Mouse (Mus musculus) hindbrain, postnatal 0 days (tissue): ENCODE measurements around the gene Creb1. TPM values are rescaled to one million over a fixed set of nuclear protein-coding genes. Genes with fewer than 3 reads are reported as not detected.

ENCODE experiments used
- ATAC-seq: fragments of 200-750 bp; cut with Nextera tagmentation; 2 replicates; pipeline ENCODE4 v1.8.0; 2017; ENCODE audit warnings: mild to moderate bottlenecking, moderate TSS enrichment, moderate library complexity
- DNase-seq: peaks from one replicate; pipeline ENCODE4 v3.0.0-alpha.2; 2015; ENCODE audit warnings: low spot score
- H3K27ac ChIP-seq: fragments of 300-500 bp; sonication (generic); 2 replicates; pipeline ENCODE4 v1.5.1; 2014; ENCODE audit warnings: mild to moderate bottlenecking
- H3K27me3 ChIP-seq: fragments of 300-500 bp; sonication (generic); 2 replicates; pipeline ENCODE4 v1.6.1; 2014; ENCODE audit warnings: low read length, mixed read lengths; ENCODE audit not compliant: insufficient read depth
- H3K36me3 ChIP-seq: fragments of 300-500 bp; sonication (generic); 2 replicates; pipeline ENCODE4 v1.6.1; 2014; ENCODE audit warnings: low read length, mixed read lengths; ENCODE audit not compliant: insufficient read depth
- H3K4me1 ChIP-seq: fragments of 300-500 bp; sonication (generic); 2 replicates; pipeline ENCODE4 v1.6.1; 2014; ENCODE audit warnings: antibody characterized with exemption, low read length, mixed read lengths; ENCODE audit not compliant: insufficient read depth
- H3K4me2 ChIP-seq: fragments of 300-500 bp; sonication (generic); 2 replicates; pipeline ENCODE4 v1.6.1; 2014; ENCODE audit warnings: low read depth, mild to moderate bottlenecking, low read length, moderate library complexity, mixed read lengths
- H3K4me3 ChIP-seq: fragments of 300-500 bp; sonication (generic); 2 replicates; pipeline ENCODE4 v1.5.1; 2014; ENCODE audit warnings: low read length
- H3K9ac ChIP-seq: fragments of 300-500 bp; sonication (generic); replicated peaks from 2 replicates; pipeline ENCODE4 v1.6.1; 2014; ENCODE audit warnings: mild to moderate bottlenecking, low read length, moderate library complexity, mixed read lengths
- H3K9me3 ChIP-seq: fragments of 300-500 bp; sonication (generic); 2 replicates; pipeline ENCODE4 v1.6.1; 2016; ENCODE audit warnings: low read length, mixed read lengths
- CTCF ChIP-seq: IDR thresholded peaks from 2 replicates; pipeline ENCODE4 v1.5.1; 2016; ENCODE audit warnings: antibody characterized with exemption, control low read depth, low read depth
- WGBS: fragments of 180-500 bp; shearing (Covaris S2); extraction: QIAGEN DNeasy Blood & Tissue Kit; methylation state at CpG from one replicate; pipeline ENCODE4 v1.1.7; 2014; 5-methylcytosine and 5-hydroxymethylcytosine counted together
- polyA plus RNA-seq: library from polyadenylated mRNA; unstranded; fragments of >200 nt; fragmentation: Nextera tagmentation; extraction: Ambion mirVana; gene quantifications from 2 replicates; pipeline ENCODE4 v1.2.1, GENCODE M21; 2015
- total RNA-seq: library from RNA; depleted of rRNA; stranded (reverse); fragments of >200 nt; gene quantifications from 2 replicates; pipeline ENCODE4 v1.2.3, GENCODE M21; 2014

Creb1 gene
- total and polyA plus RNA-seq, 2 experiments from 2014 or later = 12.4 to 50.3 TPM

- DNase-seq (no peak), ATAC-seq (no peak)
- Histone ChIP-seq H3K27ac (no peak overlapping the region), H3K4me1 (peaks cover 5% of the 10 kb centered on the region; the same call in 1 of the 2 replicates), H3K36me3 (no peaks in the 10 kb centered on the region), H3K27me3 (no peaks in the 10 kb centered on the region), H3K9ac (no peak overlapping the region), H3K9me3 (no peaks in the 10 kb centered on the region), H3K4me3 (no peak overlapping the region), H3K4me2 (no peak overlapping the region)
- TF ChIP-seq CTCF = no peak
- 92% methylated on average over 3 of the region's 3 CpGs for WGBS
These were observed 6.5 kb downstream of the Creb1 start for GRCm38 (mm10) chr1:64538837-64539367.

- Histone ChIP-seq H3K36me3 (no peaks in the 10 kb centered on the region), H3K9ac (no peak overlapping the region), H3K4me1 (no peaks in the 10 kb centered on the region), H3K4me2 (no peak overlapping the region), H3K4me3 (no peak overlapping the region), H3K9me3 (no peaks in the 10 kb centered on the region), H3K27ac (no peak overlapping the region), H3K27me3 (no peaks in the 10 kb centered on the region)
- WGBS = 84% methylated on average over 5 of the region's 5 CpGs
- DNase-seq = no peak
- no peak for ATAC-seq
- TF ChIP-seq CTCF = no peak
These were observed 11.3 kb downstream of the Creb1 start for GRCm38 (mm10) chr1:64543750-64544149.

GRCm38 (mm10) chr1:64546070-64546469 lies 13.6 kb downstream of the Creb1 start:
- no peak overlapping the region for H3K27ac ChIP-seq
- H3K9me3 ChIP-seq = no peaks in the 10 kb centered on the region
- no peak for TF ChIP-seq CTCF
- no peak overlapping the region for H3K4me3 ChIP-seq
- ATAC-seq (no peak), DNase-seq (no peak)
- H3K27me3 ChIP-seq = no peaks in the 10 kb centered on the region
- H3K4me1 ChIP-seq = no peaks in the 10 kb centered on the region
- H3K36me3 ChIP-seq = no peaks in the 10 kb centered on the region
- no peak overlapping the region for H3K4me2 ChIP-seq
- no peak overlapping the region for H3K9ac ChIP-seq
- WGBS = 86% methylated on average over 3 of the region's 3 CpGs

GRCm38 (mm10) chr1:64549380-64549779 lies 16.9 kb downstream of the Creb1 start:
- no peak overlapping the region for H3K4me3 ChIP-seq
- no peaks in the 10 kb centered on the region for H3K9me3 ChIP-seq
- H3K36me3 ChIP-seq = no peaks in the 10 kb centered on the region
- no peak overlapping the region for H3K27ac ChIP-seq
- no peak overlapping the region for H3K4me2 ChIP-seq
- H3K27me3 ChIP-seq = no peaks in the 10 kb centered on the region
- no peak for TF ChIP-seq CTCF
- no peaks in the 10 kb centered on the region for H3K4me1 ChIP-seq
- DNase-seq = no peak
- no peak overlapping the region for H3K9ac ChIP-seq
- no peak for ATAC-seq
- 83% methylated on average over 2 of the region's 2 CpGs for WGBS

GRCm38 (mm10) chr1:64551908-64552307 lies 19.5 kb downstream of the Creb1 start:
- DNase-seq = no peak
- Histone ChIP-seq H3K9me3 (no peaks in the 10 kb centered on the region), H3K4me3 (no peak overlapping the region), H3K4me2 (no peak overlapping the region), H3K27ac (no peak overlapping the region), H3K4me1 (no peaks in the 10 kb centered on the region), H3K27me3 (no peaks in the 10 kb centered on the region), H3K9ac (no peak overlapping the region), H3K36me3 (no peaks in the 10 kb centered on the region)
- TF ChIP-seq CTCF = no peak
- no peak for ATAC-seq
- WGBS = 71% methylated on average over 2 of the region's 2 CpGs

- H3K27me3 ChIP-seq = no peaks in the 10 kb centered on the region
- H3K27ac ChIP-seq = no peak overlapping the region
- no peak overlapping the region for H3K4me2 ChIP-seq
- 89% methylated on average over 3 of the region's 3 CpGs for whole genome bisulfite sequencing
- no peak overlapping the region for H3K9ac ChIP-seq
- H3K4me3 ChIP-seq = no peak overlapping the region
- H3K9me3 ChIP-seq = no peaks in the 10 kb centered on the region
- TF ChIP-seq CTCF = no peak
- DNase-seq = no peak
- H3K36me3 ChIP-seq = no peaks in the 10 kb centered on the region; the same call in 1 of the 2 replicates
- ATAC-seq = no peak
- no peaks in the 10 kb centered on the region for H3K4me1 ChIP-seq
These were observed 27.7 kb downstream of the Creb1 start for GRCm38 (mm10) chr1:64560105-64560504.

- H3K9me3 ChIP-seq = no peaks in the 10 kb centered on the region
- no peaks in the 10 kb centered on the region for H3K4me1 ChIP-seq
- no peaks in the 10 kb centered on the region for H3K27me3 ChIP-seq
- no peak overlapping the region for H3K4me3 ChIP-seq
- H3K9ac ChIP-seq = no peak overlapping the region
- ATAC-seq (no peak), DNase-seq (no peak)
- no peak for TF ChIP-seq CTCF
- H3K4me2 ChIP-seq = no peak overlapping the region
- H3K27ac ChIP-seq = no peak overlapping the region
- H3K36me3 ChIP-seq = peaks cover 3% of the 10 kb centered on the region; the same call in 1 of the 2 replicates
These were observed 35.8 kb downstream of the Creb1 start for GRCm38 (mm10) chr1:64568206-64568605.
